Mouse (Mus musculus) neural tube, embryonic 14.5 days (tissue): ENCODE measurements around the gene Cops7b. TPM values are rescaled to one million over a fixed set of nuclear protein-coding genes. Genes with fewer than 3 reads are reported as not detected.

Experiments used
- ATAC-seq: fragments of 200-750 bp; cut with Nextera tagmentation; 2 replicates; pipeline ENCODE4 v1.8.0; 2017; ENCODE audit warnings: low read depth, mild to moderate bottlenecking, moderate TSS enrichment, moderate library complexity
- H3K27ac ChIP-seq: fragments of 300-500 bp; sonication (generic); 2 replicates; pipeline ENCODE4 v1.5.1; 2014; ENCODE audit warnings: low read depth, mild to moderate bottlenecking, control low read depth, low read length, moderate library complexity, mixed read lengths
- H3K27me3 ChIP-seq: fragments of 300-500 bp; sonication (generic); 2 replicates; pipeline ENCODE4 v1.6.1; 2014; ENCODE audit warnings: low read length; ENCODE audit not compliant: control insufficient read depth, insufficient read depth
- H3K36me3 ChIP-seq: fragments of 300-500 bp; sonication (generic); 2 replicates; pipeline ENCODE4 v1.6.1; 2014; ENCODE audit warnings: low read length, mixed read lengths; ENCODE audit not compliant: control insufficient read depth, insufficient read depth
- H3K4me1 ChIP-seq: fragments of 300-500 bp; sonication (generic); 2 replicates; pipeline ENCODE4 v1.6.1; 2014; ENCODE audit warnings: low read length; ENCODE audit not compliant: control insufficient read depth, insufficient read depth
- H3K4me2 ChIP-seq: fragments of 300-500 bp; sonication (generic); 2 replicates; pipeline ENCODE4 v1.6.1; 2014; ENCODE audit warnings: mild to moderate bottlenecking, low read depth, low read length, control low read depth
- H3K4me3 ChIP-seq: fragments of 300-500 bp; sonication (generic); 2 replicates; pipeline ENCODE4 v1.5.1; 2014; ENCODE audit warnings: low read depth, low read length, control low read depth, mixed read lengths
- H3K9ac ChIP-seq: fragments of 300-500 bp; sonication (generic); replicated peaks from 2 replicates; pipeline ENCODE4 v1.6.1; 2014; ENCODE audit warnings: low read depth, mild to moderate bottlenecking, control low read depth, low read length, mixed read lengths
- H3K9me3 ChIP-seq: fragments of 300-500 bp; sonication (generic); 2 replicates; pipeline ENCODE4 v1.6.1; 2016; ENCODE audit warnings: low read length; ENCODE audit not compliant: control insufficient read depth
- WGBS: fragments of 180-500 bp; shearing (Covaris S2); extraction: QIAGEN DNeasy Blood & Tissue Kit; methylation state at CpG from one replicate; pipeline ENCODE4 v1.1.7; 2014; 5-methylcytosine and 5-hydroxymethylcytosine counted together
- polyA plus RNA-seq: library from polyadenylated mRNA; unstranded; fragments of >200 nt; fragmentation: Nextera tagmentation; extraction: Ambion mirVana; gene quantifications from 2 replicates; pipeline ENCODE4 v1.2.1, GENCODE M21; 2014

Cops7b gene
- polyA plus RNA-seq, 1 experiment from 2014 or later = 55.7 TPM

DNA sequence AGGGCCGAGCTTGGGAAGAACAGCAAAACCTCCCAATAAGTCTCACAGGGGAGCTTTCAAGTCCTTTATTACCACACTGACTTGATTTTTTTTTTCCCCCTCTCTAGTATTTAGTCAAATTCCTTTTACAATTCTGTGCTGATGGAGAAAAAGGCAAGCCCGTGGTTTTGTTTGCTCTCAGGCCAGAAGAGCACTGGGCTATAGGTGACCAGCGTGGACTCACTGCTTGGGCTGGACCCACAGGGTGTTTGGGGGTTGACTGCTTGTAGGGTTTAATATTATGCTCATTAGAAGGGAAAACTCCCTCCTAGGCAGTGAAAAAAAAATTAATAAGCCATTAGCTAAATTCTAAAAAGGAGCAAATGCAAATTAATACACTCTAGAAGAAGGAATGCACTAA is 50.7 kb downstream of the Cops7b start:
- no peak overlapping the region for H3K27ac ChIP-seq
- WGBS = 54% methylated on average over 3 of the region's 3 CpGs
- no peak overlapping the region for H3K4me3 ChIP-seq
- H3K4me1 ChIP-seq = peaks cover 16% of the 10 kb centered on the region; the same call in 1 of the 2 replicates
- H3K9me3 ChIP-seq = no peaks in the 10 kb centered on the region
- H3K36me3 ChIP-seq = no peaks in the 10 kb centered on the region
- no peak overlapping the region for H3K4me2 ChIP-seq
- H3K9ac ChIP-seq = no peak overlapping the region
- no peaks in the 10 kb centered on the region for H3K27me3 ChIP-seq
- ATAC-seq = no peak

DNA sequence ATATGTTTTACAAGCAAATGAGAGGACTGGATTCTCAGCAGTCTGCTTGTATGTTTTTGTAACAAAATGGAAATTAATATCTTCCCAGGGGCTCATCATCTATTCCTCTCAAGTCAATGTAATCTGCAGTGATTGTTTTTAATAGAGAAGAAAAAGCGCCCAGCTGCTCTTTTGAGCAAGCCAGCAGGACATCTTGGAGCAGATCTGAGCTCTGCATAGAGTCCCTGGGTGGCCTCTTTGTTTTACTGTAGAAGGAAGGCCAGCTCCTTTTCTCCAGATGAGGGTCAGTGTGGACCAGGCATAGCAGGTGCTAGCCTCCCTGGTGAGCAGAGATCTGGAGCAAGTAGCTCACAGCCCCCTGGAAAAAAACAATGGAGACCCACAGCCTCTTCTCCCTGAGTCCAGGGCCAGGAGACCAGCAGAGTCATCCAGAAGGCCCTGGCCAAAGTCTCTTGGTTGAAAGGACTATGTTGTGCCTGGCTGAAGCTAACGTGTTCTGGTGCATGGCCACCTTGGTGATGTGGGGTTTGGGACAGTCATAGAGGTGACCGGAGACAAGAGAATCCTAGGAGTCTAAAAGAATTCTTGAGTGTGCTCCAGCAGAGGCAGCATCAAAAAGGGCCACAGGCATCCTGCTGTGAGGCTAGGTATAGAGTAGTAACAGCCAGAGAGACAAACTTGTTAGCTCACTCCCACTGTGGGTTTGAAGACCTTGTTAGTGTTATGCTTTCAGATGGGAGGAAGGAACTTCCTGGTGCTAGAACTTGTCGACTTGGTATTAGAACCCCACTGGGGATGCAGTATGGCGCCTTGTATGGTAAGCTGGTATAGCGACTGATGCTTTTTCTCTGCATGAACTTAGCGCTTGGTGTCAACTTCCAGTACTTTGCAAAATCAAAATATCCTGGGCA is 51.4 kb downstream of the Cops7b start:
- H3K4me2 ChIP-seq = no peak overlapping the region
- H3K36me3 ChIP-seq = no peaks in the 10 kb centered on the region
- H3K27me3 ChIP-seq = no peaks in the 10 kb centered on the region
- H3K4me1 ChIP-seq = peaks cover 16% of the 10 kb centered on the region; the same call in 1 of the 2 replicates
- peak overlapping the region; percentile 64 for H3K27ac ChIP-seq
- ATAC-seq = peak; percentile 68; the same call in 1 of the 2 replicates
- H3K9me3 ChIP-seq = no peaks in the 10 kb centered on the region
- WGBS = 55% methylated on average over 7 of the region's 7 CpGs
- no peak overlapping the region for H3K4me3 ChIP-seq
- no peak overlapping the region for H3K9ac ChIP-seq

DNA sequence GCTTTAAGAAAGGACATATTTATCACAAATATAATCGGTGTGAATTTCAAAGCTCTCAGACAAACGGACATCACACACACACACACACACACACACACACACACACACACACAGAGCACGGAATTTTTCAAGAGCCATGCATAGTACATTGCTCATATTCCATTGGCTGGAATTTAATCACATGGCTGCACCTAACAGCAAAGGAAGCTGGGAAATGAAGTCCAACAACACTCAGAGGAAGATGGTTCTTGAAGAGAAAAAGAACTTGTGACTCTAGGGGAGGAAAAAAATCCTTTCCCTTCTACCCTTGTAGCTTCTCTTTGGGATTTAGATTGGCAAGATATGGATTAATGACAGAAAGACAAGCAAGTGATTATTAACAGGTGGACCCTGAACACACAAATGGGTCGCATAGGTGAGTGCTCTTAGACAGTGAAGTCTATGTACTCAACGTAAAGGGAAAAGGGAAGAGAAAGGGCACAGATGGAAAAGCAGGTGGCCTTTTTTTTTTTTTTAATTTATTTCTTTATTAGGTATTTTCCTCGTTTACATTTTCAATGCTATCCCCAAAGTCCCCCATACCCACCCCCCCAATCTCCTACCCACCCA is 52.2 kb downstream of the Cops7b start:
- Histone ChIP-seq H3K27ac (no peak overlapping the region), H3K4me2 (no peak overlapping the region), H3K4me3 (no peak overlapping the region), H3K9me3 (no peaks in the 10 kb centered on the region), H3K27me3 (no peaks in the 10 kb centered on the region), H3K36me3 (no peaks in the 10 kb centered on the region), H3K4me1 (peaks cover 16% of the 10 kb centered on the region; the same call in 1 of the 2 replicates), H3K9ac (no peak overlapping the region)
- ATAC-seq = peak; percentile 93
- WGBS = 50% methylated on average over 6 of the region's 6 CpGs

DNA sequence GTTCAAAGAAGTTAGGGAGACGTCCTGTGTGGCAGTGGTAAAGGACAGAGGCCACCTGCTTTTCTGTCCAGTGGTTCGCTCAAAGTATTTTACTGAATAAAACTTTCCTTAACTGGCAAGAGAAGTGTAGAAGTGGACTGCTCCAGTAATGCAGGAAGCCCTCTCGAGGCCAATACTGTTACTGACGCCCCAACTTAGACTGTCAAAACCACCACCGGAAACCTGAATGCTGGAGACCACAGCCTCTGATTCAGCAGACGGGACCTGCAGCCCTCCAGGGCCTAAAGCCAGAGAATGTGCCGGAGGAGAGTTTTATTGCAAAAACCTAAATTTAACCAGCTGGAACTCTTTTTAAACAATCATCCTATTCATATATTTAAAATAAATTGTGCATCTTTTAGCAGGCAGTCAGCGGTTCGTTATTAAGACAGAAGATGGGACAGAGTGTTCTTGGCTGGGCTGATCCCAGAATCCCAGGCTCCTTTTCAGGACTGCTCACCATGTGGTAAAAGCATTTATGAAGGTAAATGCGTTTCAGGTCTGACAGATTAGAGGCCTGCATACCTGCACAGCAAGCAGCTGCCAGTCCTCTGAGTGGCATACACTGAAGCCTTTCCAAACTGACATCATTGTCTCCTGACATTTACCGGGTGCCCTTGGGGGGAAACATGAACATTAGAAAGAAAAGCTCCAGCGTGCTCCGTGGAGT is 60.6 kb downstream of the Cops7b start:
- Histone ChIP-seq H3K4me3 (no peak overlapping the region), H3K9me3 (no peaks in the 10 kb centered on the region), H3K4me2 (no peak overlapping the region), H3K4me1 (no peaks in the 10 kb centered on the region), H3K36me3 (no peaks in the 10 kb centered on the region), H3K9ac (no peak overlapping the region), H3K27me3 (no peaks in the 10 kb centered on the region), H3K27ac (no peak overlapping the region)
- ATAC-seq = no peak
- WGBS = 76% methylated on average over 13 of the region's 13 CpGs

DNA sequence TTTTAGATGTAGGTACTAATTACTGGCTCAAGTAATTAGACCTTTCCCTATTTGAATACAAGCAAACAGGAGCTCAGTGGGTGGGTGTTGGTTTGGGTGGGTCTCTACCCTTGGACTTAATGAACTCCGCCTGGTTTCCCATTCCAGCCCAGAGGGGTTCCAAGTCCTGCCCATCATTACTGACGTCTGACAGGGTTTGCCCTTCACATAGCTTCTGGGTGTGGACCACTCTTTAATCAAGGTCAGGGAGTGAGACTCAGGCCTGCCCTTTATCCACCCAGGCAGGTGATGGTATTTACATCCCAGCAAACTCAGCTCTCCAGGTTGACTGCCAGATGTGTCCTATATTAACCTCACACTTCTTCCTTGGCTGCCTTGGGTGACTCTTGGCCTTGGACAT is 64.8 kb downstream of the Cops7b start:
- WGBS = 55% methylated on average over 2 of the region's 2 CpGs
- no peak overlapping the region for H3K4me3 ChIP-seq
- no peak overlapping the region for H3K4me2 ChIP-seq
- no peak for ATAC-seq
- no peaks in the 10 kb centered on the region for H3K27me3 ChIP-seq
- no peak overlapping the region for H3K27ac ChIP-seq
- no peaks in the 10 kb centered on the region for H3K4me1 ChIP-seq
- no peak overlapping the region for H3K9ac ChIP-seq
- H3K9me3 ChIP-seq = no peaks in the 10 kb centered on the region
- no peaks in the 10 kb centered on the region for H3K36me3 ChIP-seq

DNA sequence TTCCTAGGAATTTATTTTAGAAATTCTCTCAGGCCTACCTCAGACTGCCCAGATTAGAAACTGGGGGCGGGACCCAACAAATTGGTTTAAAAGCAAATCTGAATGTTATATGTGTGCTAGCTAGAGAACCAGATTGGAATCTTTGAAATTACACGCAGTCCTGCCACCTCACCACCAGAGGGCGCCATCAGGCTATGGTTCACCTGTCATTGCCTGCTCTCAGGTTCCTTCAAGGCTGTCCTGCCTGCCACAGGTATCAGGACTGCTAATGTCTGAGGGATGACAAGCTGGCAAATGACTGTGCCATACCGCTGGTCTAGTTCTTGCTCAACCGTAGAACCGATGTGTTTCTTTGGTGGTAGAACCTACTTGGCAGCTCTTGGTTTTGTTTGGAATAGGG is 67.6 kb downstream of the Cops7b start:
- ATAC-seq = no peak
- Histone ChIP-seq H3K36me3 (no peaks in the 10 kb centered on the region), H3K4me3 (no peak overlapping the region), H3K9me3 (no peaks in the 10 kb centered on the region), H3K4me2 (no peak overlapping the region), H3K4me1 (no peaks in the 10 kb centered on the region), H3K9ac (no peak overlapping the region), H3K27me3 (no peaks in the 10 kb centered on the region), H3K27ac (no peak overlapping the region)
- WGBS = 16% methylated on average over 6 of the region's 6 CpGs

DNA sequence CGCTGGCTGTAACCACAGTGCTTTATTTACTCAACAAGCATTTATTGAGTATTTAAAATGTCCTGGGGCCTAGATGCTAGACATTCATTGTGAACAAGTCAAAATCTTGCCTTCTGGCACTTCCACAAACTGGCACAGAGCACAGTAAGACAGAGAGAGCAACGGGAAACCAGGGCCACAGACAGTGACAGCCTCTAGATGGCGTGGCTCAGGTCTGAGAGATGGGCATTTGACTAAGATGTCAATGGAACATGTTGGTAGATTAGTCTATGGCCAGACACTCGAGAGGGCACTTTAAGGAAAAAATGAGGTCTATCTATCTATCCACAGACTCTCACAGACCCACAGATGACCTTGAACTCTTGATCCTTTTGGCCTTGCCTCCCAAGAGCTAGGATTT is 70.0 kb downstream of the Cops7b start:
- H3K27ac ChIP-seq = no peak overlapping the region
- no peaks in the 10 kb centered on the region for H3K4me1 ChIP-seq
- H3K4me3 ChIP-seq = no peak overlapping the region
- no peaks in the 10 kb centered on the region for H3K36me3 ChIP-seq
- H3K27me3 ChIP-seq = no peaks in the 10 kb centered on the region
- WGBS = 68% methylated on average over 4 of the region's 4 CpGs
- H3K9me3 ChIP-seq = no peaks in the 10 kb centered on the region
- no peak for ATAC-seq
- H3K4me2 ChIP-seq = no peak overlapping the region
- no peak overlapping the region for H3K9ac ChIP-seq

DNA sequence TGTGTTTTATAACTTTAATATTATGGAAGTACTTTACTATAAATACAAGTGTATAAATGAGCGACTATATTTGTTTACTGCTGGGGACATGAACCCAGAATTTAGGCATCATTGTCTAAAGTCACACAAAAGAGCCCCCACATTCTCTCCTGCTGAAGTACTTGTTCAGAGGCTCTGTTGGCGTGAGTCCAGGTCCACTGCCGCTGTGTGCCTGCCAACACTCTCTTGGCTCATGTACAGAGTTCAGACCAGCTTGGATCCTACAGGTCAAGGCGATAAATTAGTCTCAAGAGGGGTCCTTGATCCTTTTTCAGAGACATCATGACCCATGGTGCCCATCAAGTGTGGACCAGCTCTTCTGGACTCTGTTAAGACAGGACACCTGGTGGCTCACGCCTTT is 74.4 kb downstream of the Cops7b start:
- H3K9me3 ChIP-seq = no peaks in the 10 kb centered on the region
- no peaks in the 10 kb centered on the region for H3K4me1 ChIP-seq
- no peak overlapping the region for H3K9ac ChIP-seq
- no peak overlapping the region for H3K27ac ChIP-seq
- H3K4me3 ChIP-seq = no peak overlapping the region
- H3K36me3 ChIP-seq = no peaks in the 10 kb centered on the region
- H3K4me2 ChIP-seq = no peak overlapping the region
- WGBS = 76% methylated on average over 5 of the region's 5 CpGs
- ATAC-seq = no peak
- H3K27me3 ChIP-seq = no peaks in the 10 kb centered on the region
